Mouse (Mus musculus) heart, embryonic 12.5 days (tissue): ENCODE data around the gene Gria2. TPM values are rescaled to one million over a fixed set of nuclear protein-coding genes. Genes with fewer than 3 reads are reported as not detected.

Experiments used
- ATAC-seq: fragments of 200-750 bp; cut with Nextera tagmentation; 2 replicates; pipeline ENCODE4 v1.8.0; 2017; ENCODE audit warnings: moderate TSS enrichment, moderate library complexity; ENCODE audit not compliant: insufficient number of reproducible peaks, low FRiP score
- H3K27ac ChIP-seq: fragments of 300-500 bp; sonication (generic); 2 replicates; pipeline ENCODE4 v1.5.1; 2016; ENCODE audit warnings: mild to moderate bottlenecking, moderate library complexity; ENCODE audit not compliant: poor library complexity, severe bottlenecking
- H3K27me3 ChIP-seq: fragments of 300-500 bp; sonication (generic); replicated peaks from 2 replicates; pipeline ENCODE4 v1.6.1; 2016; ENCODE audit warnings: mild to moderate bottlenecking, moderate library complexity
- H3K36me3 ChIP-seq: fragments of 300-500 bp; sonication (generic); 2 replicates; pipeline ENCODE4 v1.6.1; 2016; ENCODE audit warnings: mild to moderate bottlenecking, moderate library complexity
- H3K4me1 ChIP-seq: fragments of 300-500 bp; sonication (generic); replicated peaks from 2 replicates; pipeline ENCODE4 v1.6.1; 2016; ENCODE audit warnings: mild to moderate bottlenecking
- H3K4me2 ChIP-seq: fragments of 300-500 bp; sonication (generic); 2 replicates; pipeline ENCODE4 v1.6.1; 2016; ENCODE audit warnings: mild to moderate bottlenecking, moderate library complexity
- H3K4me3 ChIP-seq: fragments of 300-500 bp; sonication (generic); 2 replicates; pipeline ENCODE4 v1.5.1; 2016; ENCODE audit warnings: mild to moderate bottlenecking
- H3K9ac ChIP-seq: fragments of 300-500 bp; sonication (generic); 2 replicates; pipeline ENCODE4 v1.6.1; 2016; ENCODE audit warnings: mild to moderate bottlenecking, moderate library complexity
- H3K9me3 ChIP-seq: fragments of 300-500 bp; sonication (generic); replicated peaks from 2 replicates; pipeline ENCODE4 v1.6.1; 2016; ENCODE audit warnings: mild to moderate bottlenecking, moderate library complexity
- WGBS: fragments of 180-500 bp; shearing (Covaris S2); methylation state at CpG from one replicate; pipeline ENCODE4 v1.1.7; 2016; 5-methylcytosine and 5-hydroxymethylcytosine counted together
- polyA plus RNA-seq: library from polyadenylated mRNA; unstranded; fragments of >200 nt; fragmentation: Nextera tagmentation; extraction: Ambion mirVana; gene quantifications from 2 replicates; pipeline ENCODE4 v1.2.1, GENCODE M21; 2016

Gria2 gene
- polyA plus RNA-seq, 1 experiment from 2014 or later: 0.56 TPM

GRCm38 (mm10) chr3:80774005-80774764 lies 28.4 kb downstream of the Gria2 start:
- no peak overlapping the region for H3K27ac ChIP-seq
- no peaks in the 10 kb centered on the region for H3K27me3 ChIP-seq
- H3K36me3 ChIP-seq: no peaks in the 10 kb centered on the region
- H3K4me1 ChIP-seq: no peaks in the 10 kb centered on the region
- WGBS: 76% methylated on average over 4 of the region's 4 CpGs
- no peak overlapping the region for H3K4me2 ChIP-seq
- H3K4me3 ChIP-seq: no peak overlapping the region
- no peak overlapping the region for H3K9ac ChIP-seq
- ATAC-seq: no peak
- no peaks in the 10 kb centered on the region for H3K9me3 ChIP-seq

DNA sequence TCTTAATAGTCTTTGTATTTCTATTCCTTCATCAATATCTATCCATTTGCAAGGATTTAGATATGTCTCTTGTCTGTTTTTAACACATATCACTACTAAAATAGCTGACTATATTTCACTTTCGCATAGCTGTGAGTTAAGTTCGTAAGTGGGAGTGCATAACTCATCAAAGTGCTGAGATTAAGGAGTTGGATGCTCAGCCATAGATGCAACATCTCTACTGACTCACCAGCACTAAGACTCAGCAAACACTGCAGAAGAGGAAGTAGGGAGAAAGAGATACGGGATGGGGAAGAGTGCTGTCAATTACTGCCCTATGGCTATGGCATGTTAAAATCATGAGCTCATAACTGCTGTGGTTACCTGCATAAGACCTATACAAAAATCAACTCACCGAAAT lies 29.4 kb downstream of the Gria2 start:
- H3K4me3 ChIP-seq: no peak overlapping the region
- no peak overlapping the region for H3K9ac ChIP-seq
- no peaks in the 10 kb centered on the region for H3K27me3 ChIP-seq
- no peak for ATAC-seq
- WGBS: 63% methylated on average over 4 of the region's 4 CpGs
- no peaks in the 10 kb centered on the region for H3K4me1 ChIP-seq
- no peak overlapping the region for H3K27ac ChIP-seq
- H3K9me3 ChIP-seq: no peaks in the 10 kb centered on the region
- H3K36me3 ChIP-seq: no peaks in the 10 kb centered on the region
- no peak overlapping the region for H3K4me2 ChIP-seq

DNA sequence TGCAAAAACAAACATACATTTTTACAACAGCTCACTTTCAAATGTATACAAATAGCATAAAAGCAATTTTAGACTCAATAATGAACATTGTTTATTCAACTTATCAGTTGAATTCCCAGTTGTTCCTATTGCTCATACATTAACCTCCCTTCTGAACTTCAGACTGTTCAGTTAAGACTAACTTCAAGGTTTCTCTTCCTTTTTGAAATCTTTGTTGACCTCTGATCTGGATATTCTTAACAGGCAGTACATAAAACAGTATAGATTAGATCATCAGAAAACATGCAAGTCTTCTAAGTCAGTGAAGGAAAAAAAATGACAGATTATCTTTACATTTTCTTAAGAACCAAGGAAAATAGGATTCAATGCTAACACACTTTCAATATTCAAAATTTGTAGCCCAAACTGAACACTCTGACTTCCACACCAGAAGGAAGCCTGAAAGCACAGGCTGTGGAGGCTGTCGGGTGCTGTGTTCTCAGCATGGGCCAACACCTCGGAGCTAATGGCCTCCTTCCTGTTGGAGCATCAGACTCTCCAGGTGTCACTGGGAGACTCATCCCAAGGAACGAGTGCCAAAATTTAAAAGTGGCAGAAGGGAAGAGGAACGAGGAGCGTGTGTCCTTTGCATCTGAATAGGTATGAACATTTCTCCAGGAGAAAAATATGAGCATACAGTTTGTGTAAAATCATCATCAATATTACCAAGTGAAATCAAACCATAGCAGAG lies 33.0 kb downstream of the Gria2 start:
- 68% methylated on average over 5 of the region's 5 CpGs for WGBS
- Histone ChIP-seq H3K9me3 (no peaks in the 10 kb centered on the region), H3K4me2 (no peak overlapping the region), H3K4me1 (no peaks in the 10 kb centered on the region), H3K36me3 (no peaks in the 10 kb centered on the region), H3K4me3 (no peak overlapping the region), H3K9ac (no peak overlapping the region), H3K27me3 (no peaks in the 10 kb centered on the region), H3K27ac (no peak overlapping the region)
- ATAC-seq: no peak

- no peaks in the 10 kb centered on the region for H3K9me3 ChIP-seq
- H3K4me3 ChIP-seq: no peak overlapping the region
- ATAC-seq: no peak
- H3K4me1 ChIP-seq: no peaks in the 10 kb centered on the region
- 80% methylated on average over 4 of the region's 4 CpGs for WGBS
- no peak overlapping the region for H3K9ac ChIP-seq
- H3K27ac ChIP-seq: no peak overlapping the region
- H3K36me3 ChIP-seq: no peaks in the 10 kb centered on the region
- H3K27me3 ChIP-seq: no peaks in the 10 kb centered on the region
- H3K4me2 ChIP-seq: no peak overlapping the region
Observed at GRCm38 (mm10) chr3:80758955-80759354, 43.7 kb downstream of the Gria2 start.

- Histone ChIP-seq H3K4me3 (no peak overlapping the region), H3K9ac (no peak overlapping the region), H3K36me3 (no peaks in the 10 kb centered on the region), H3K27me3 (no peaks in the 10 kb centered on the region), H3K4me1 (no peaks in the 10 kb centered on the region), H3K4me2 (no peak overlapping the region), H3K9me3 (no peaks in the 10 kb centered on the region), H3K27ac (no peak overlapping the region)
- no peak for ATAC-seq
- WGBS: 84% methylated on average over 2 of the region's 2 CpGs
Observed at GRCm38 (mm10) chr3:80758363-80758762, 44.3 kb downstream of the Gria2 start.

- Histone ChIP-seq H3K27me3 (no peaks in the 10 kb centered on the region), H3K4me3 (no peak overlapping the region), H3K9ac (no peak overlapping the region), H3K36me3 (no peaks in the 10 kb centered on the region), H3K27ac (no peak overlapping the region), H3K9me3 (no peaks in the 10 kb centered on the region), H3K4me2 (no peak overlapping the region), H3K4me1 (no peaks in the 10 kb centered on the region)
- ATAC-seq: no peak
Observed at GRCm38 (mm10) chr3:80750786-80751185, 51.8 kb downstream of the Gria2 start.

- Histone ChIP-seq H3K27me3 (no peaks in the 10 kb centered on the region), H3K9me3 (no peaks in the 10 kb centered on the region), H3K4me1 (no peaks in the 10 kb centered on the region), H3K36me3 (no peaks in the 10 kb centered on the region), H3K4me2 (no peak overlapping the region), H3K4me3 (no peak overlapping the region), H3K27ac (no peak overlapping the region), H3K9ac (no peak overlapping the region)
- 62% methylated on average over 3 of the region's 3 CpGs for WGBS
- no peak for ATAC-seq
Observed at GRCm38 (mm10) chr3:80725205-80725604, 77.4 kb downstream of the Gria2 start.

- Histone ChIP-seq H3K4me2 (no peak overlapping the region), H3K27ac (no peak overlapping the region), H3K9me3 (no peaks in the 10 kb centered on the region), H3K4me1 (no peaks in the 10 kb centered on the region), H3K9ac (no peak overlapping the region), H3K36me3 (no peaks in the 10 kb centered on the region), H3K27me3 (no peaks in the 10 kb centered on the region), H3K4me3 (no peak overlapping the region)
- WGBS: 45% methylated on average over 3 of the region's 3 CpGs
- no peak for ATAC-seq
Observed at GRCm38 (mm10) chr3:80713123-80713522, 89.5 kb downstream of the Gria2 start.

DNA sequence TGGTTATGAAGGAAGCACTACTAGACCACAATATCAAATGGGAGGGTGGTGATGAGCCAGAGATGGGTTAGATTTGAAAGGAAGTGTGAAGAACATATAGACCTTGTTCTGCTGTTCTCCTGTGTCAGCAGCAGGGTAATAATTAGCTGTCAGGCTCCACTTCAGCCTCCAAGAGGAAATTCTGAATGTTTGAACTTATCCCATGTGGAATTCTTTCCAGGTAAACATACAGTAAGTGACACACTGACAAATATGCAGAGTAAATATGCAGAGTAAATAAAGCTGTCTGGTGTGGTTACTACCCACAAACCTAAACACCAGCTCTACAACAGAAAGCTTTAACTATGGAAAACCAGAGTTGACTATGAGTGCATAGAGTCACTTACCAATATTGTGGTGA lies 93.6 kb downstream of the Gria2 start:
- no peak overlapping the region for H3K4me2 ChIP-seq
- no peak overlapping the region for H3K9ac ChIP-seq
- H3K27me3 ChIP-seq: no peaks in the 10 kb centered on the region
- H3K9me3 ChIP-seq: no peaks in the 10 kb centered on the region
- H3K4me1 ChIP-seq: no peaks in the 10 kb centered on the region
- ATAC-seq: no peak
- H3K4me3 ChIP-seq: no peak overlapping the region
- no peaks in the 10 kb centered on the region for H3K36me3 ChIP-seq
- no peak overlapping the region for H3K27ac ChIP-seq

DNA sequence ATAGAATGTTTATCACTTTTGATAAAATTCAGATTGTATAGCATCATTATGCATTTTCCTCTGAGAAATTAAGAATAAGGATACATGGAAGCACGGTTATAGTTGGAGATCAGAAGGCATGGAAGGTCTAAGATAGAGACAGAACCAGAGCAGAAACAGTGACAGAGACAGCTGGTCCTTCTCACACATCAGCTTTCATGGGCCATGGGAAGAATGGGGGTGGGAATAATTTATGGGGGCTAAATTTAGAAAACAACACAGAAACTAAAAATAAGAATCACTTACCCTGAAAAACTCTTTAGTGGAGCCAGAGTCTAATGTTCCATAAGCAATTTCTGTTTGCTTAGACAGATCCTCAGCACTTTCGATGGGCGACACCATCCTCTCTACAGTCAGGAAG lies 100.5 kb downstream of the Gria2 start:
- Histone ChIP-seq H3K27ac (no peak overlapping the region), H3K4me1 (no peaks in the 10 kb centered on the region), H3K9ac (no peak overlapping the region), H3K4me3 (no peak overlapping the region), H3K4me2 (no peak overlapping the region), H3K9me3 (no peaks in the 10 kb centered on the region), H3K36me3 (no peaks in the 10 kb centered on the region), H3K27me3 (no peaks in the 10 kb centered on the region)
- ATAC-seq: no peak
- WGBS: 80% methylated on average over 3 of the region's 3 CpGs

- Histone ChIP-seq H3K9ac (no peak overlapping the region), H3K4me3 (no peak overlapping the region), H3K9me3 (no peaks in the 10 kb centered on the region), H3K36me3 (no peaks in the 10 kb centered on the region), H3K4me2 (no peak overlapping the region), H3K27ac (no peak overlapping the region), H3K4me1 (no peaks in the 10 kb centered on the region), H3K27me3 (no peaks in the 10 kb centered on the region)
- 73% methylated on average over 4 of the region's 4 CpGs for WGBS
- ATAC-seq: no peak
Observed at GRCm38 (mm10) chr3:80697523-80697922, 105.1 kb downstream of the Gria2 start.

GRCm38 (mm10) chr3:80694965-80695364 lies 107.7 kb downstream of the Gria2 start:
- H3K4me2 ChIP-seq: no peak overlapping the region
- H3K9ac ChIP-seq: no peak overlapping the region
- no peak overlapping the region for H3K4me3 ChIP-seq
- no peaks in the 10 kb centered on the region for H3K4me1 ChIP-seq
- H3K27me3 ChIP-seq: no peaks in the 10 kb centered on the region
- no peak overlapping the region for H3K27ac ChIP-seq
- ATAC-seq: no peak
- H3K9me3 ChIP-seq: no peaks in the 10 kb centered on the region
- 94% methylated on average over 8 of the region's 8 CpGs for WGBS
- no peaks in the 10 kb centered on the region for H3K36me3 ChIP-seq
